Mouse (Mus musculus) erythroid progenitor cell, adult 5-6 weeks (primary cell): ENCODE measurements around the gene Cfap126. TPM values are rescaled to one million over a fixed set of nuclear protein-coding genes. Genes with fewer than 3 reads are reported as not detected.

Source experiments
- ATAC-seq: replicated peaks from 2 replicates; pipeline ENCODE4 v1.8.0; 2016; ENCODE audit warnings: moderate number of reproducible peaks, mild to moderate bottlenecking, moderate TSS enrichment, inconsistent platforms; ENCODE audit not compliant: poor library complexity, low FRiP score, severe bottlenecking
- total RNA-seq, 2 experiments: library from RNA; stranded (forward) in 1 of 2; stranded (reverse) in 1 of 2; fragments of 150-400 nt in 1 of 2; fragments of 186-747, 209-891 nt in 1 of 2; gene quantifications; 2 replicates each; pipeline versions ENCODE4 v1.2.3 to v1.2.4; 2015 to 2017; ENCODE audit warnings: low replicate concordance in 2 of 2

The Cfap126 gene
- total RNA-seq, 2 experiments from 2014 or later: not detected

DNA sequence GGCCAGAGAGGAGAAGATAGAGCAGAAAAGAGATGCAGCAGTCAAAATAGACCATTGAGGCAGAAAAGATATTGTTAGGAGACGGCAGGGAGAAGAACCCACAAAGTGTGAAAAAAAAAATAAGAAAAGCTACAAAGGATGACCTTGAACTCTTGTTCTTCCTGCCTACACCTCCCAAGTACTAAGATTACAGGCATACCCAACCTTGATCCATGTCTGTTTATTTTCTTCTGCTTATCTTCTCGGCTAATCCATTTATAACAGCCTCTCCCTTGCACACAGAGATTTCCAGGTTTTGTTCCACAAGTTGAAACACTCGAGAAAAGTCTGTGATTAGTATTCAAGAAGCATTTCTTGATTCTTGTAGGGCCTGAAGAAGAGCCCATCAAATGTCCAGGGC lies 56.2 kb downstream of the Cfap126 start:
- no peak for ATAC-seq

DNA sequence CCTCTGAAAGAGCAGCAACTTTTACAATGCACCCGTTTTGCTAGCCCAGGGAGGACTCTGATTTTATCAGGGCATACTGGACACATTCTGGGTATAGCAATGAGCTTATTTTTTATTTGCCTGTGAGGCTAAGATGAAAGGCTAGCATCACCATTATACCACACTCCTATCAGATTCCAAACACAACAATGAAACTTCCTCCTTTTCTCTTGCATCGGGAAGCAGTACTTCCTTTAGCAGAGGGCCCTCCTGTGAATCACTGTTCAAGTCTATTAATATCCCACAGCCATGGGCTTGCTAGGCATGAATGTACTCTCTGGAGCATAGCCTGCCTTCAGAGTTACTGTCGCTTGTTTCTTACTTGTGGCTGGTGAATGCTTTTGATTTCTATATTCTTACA lies 57.4 kb downstream of the Cfap126 start:
- ATAC-seq: no peak

DNA sequence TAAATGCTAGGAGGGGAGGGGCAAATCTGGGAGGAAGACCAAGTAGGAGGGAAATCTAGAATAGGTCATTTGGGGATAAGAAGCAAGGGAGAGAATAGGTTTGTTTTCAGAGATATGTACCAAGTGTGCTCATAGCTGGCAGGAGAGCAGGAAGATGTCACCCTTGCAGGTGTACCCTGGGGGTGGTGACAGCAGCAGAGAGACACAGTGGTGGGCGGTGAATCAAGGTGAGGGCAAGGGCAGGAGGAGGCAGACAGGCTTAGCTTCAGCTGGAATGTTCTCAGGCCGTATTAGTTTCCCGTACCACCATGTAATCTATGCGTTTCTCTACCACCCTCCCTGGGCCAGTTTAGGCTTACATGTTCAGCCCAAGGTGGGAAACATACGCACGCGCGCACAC lies 59.1 kb downstream of the Cfap126 start:
- no peak for ATAC-seq

Other genes with a start within 250 kb of the Cfap126 start
- 23.1 and 26.4 TPM in 2 replicates for gene Atf6, start 246.1 kb upstream of the Cfap126 start, total RNA-seq (2015; ENCODE audit: low replicate concordance)
- gene Atf6, start 246.1 kb upstream of the Cfap126 start, total RNA-seq (2017; ENCODE audit: low replicate concordance): 27.2 and 29.6 TPM in 2 replicates
- gene Gm26620, start 228.9 kb upstream of the Cfap126 start, total RNA-seq (2015; ENCODE audit: low replicate concordance): not detected in 2 replicates
- gene Gm26620, start 228.9 kb upstream of the Cfap126 start, total RNA-seq (2017; ENCODE audit: low replicate concordance): not detected in 2 replicates
- gene Dusp12, start 228.4 kb upstream of the Cfap126 start, total RNA-seq (2015; ENCODE audit: low replicate concordance): 2.2 and 5.4 TPM in 2 replicates
- not detected in 2 replicates for gene Dusp12, start 228.4 kb upstream of the Cfap126 start, total RNA-seq (2017; ENCODE audit: low replicate concordance)
- gene Fcrlb, start 201.0 kb upstream of the Cfap126 start, total RNA-seq (2015; ENCODE audit: low replicate concordance): not detected in 2 replicates
- gene Fcrlb, start 201.0 kb upstream of the Cfap126 start, total RNA-seq (2017; ENCODE audit: low replicate concordance): not detected in 2 replicates
- 51.9 and 53.7 TPM in 2 replicates for gene Fcrla, start 186.3 kb upstream of the Cfap126 start, total RNA-seq (2015; ENCODE audit: low replicate concordance)
- 27.0 and 28.4 TPM in 2 replicates for gene Fcrla, start 186.3 kb upstream of the Cfap126 start, total RNA-seq (2017; ENCODE audit: low replicate concordance)
- gene Fcgr2b, start 137.4 kb upstream of the Cfap126 start, total RNA-seq (2015; ENCODE audit: low replicate concordance): 29.2 and 34.8 TPM in 2 replicates
- 5.0 and 32.1 TPM in 2 replicates for gene Fcgr2b, start 137.4 kb upstream of the Cfap126 start, total RNA-seq (2017; ENCODE audit: low replicate concordance)
- gene Fcgr4, start 95.0 kb upstream of the Cfap126 start, total RNA-seq (2015; ENCODE audit: low replicate concordance): 12.2 and 20.2 TPM in 2 replicates
- 7.3 and 7.6 TPM in 2 replicates for gene Fcgr4, start 95.0 kb upstream of the Cfap126 start, total RNA-seq (2017; ENCODE audit: low replicate concordance)
- 78.6 and 80.1 TPM in 2 replicates for gene Fcgr3, start 49.0 kb upstream of the Cfap126 start, total RNA-seq (2015; ENCODE audit: low replicate concordance)
- 29.8 and 53.5 TPM in 2 replicates for gene Fcgr3, start 49.0 kb upstream of the Cfap126 start, total RNA-seq (2017; ENCODE audit: low replicate concordance)
- gene Sdhc, start 36.7 kb downstream of the Cfap126 start, total RNA-seq (2015; ENCODE audit: low replicate concordance): 50.8 and 70.4 TPM in 2 replicates
- 4.7 and 14.6 TPM in 2 replicates for gene Sdhc, start 36.7 kb downstream of the Cfap126 start, total RNA-seq (2017; ENCODE audit: low replicate concordance)
- not detected in 2 replicates for gene Mpz, start 36.8 kb downstream of the Cfap126 start, total RNA-seq (2015; ENCODE audit: low replicate concordance)
- gene Mpz, start 36.8 kb downstream of the Cfap126 start, total RNA-seq (2017; ENCODE audit: low replicate concordance): not detected in 2 replicates
- 1.7 and 3.6 TPM in 2 replicates for gene Pcp4l1, start 82.3 kb downstream of the Cfap126 start, total RNA-seq (2015; ENCODE audit: low replicate concordance)
- not detected in 2 replicates for gene Pcp4l1, start 82.3 kb downstream of the Cfap126 start, total RNA-seq (2017; ENCODE audit: low replicate concordance)
- gene Nr1i3, start 100.1 kb downstream of the Cfap126 start, total RNA-seq (2015; ENCODE audit: low replicate concordance): not detected in 2 replicates
- 0.39 TPM in 1 of 2 replicates, not detected in the other for gene Nr1i3, start 100.1 kb downstream of the Cfap126 start, total RNA-seq (2017; ENCODE audit: low replicate concordance)
- gene Tomm40l, start 108.6 kb downstream of the Cfap126 start, total RNA-seq (2015; ENCODE audit: low replicate concordance): 1.1 and 4.2 TPM in 2 replicates
- gene Tomm40l, start 108.6 kb downstream of the Cfap126 start, total RNA-seq (2017; ENCODE audit: low replicate concordance): 4.0 and 4.1 TPM in 2 replicates
- 16.8 TPM in 1 of 2 replicates, not detected in the other for gene Apoa2, start 111.1 kb downstream of the Cfap126 start, total RNA-seq (2015; ENCODE audit: low replicate concordance)
- not detected in 2 replicates for gene Apoa2, start 111.1 kb downstream of the Cfap126 start, total RNA-seq (2017; ENCODE audit: low replicate concordance)
- 214 and 248 TPM in 2 replicates for gene Fcer1g, start 120.4 kb downstream of the Cfap126 start, total RNA-seq (2015; ENCODE audit: low replicate concordance)
- gene Fcer1g, start 120.4 kb downstream of the Cfap126 start, total RNA-seq (2017; ENCODE audit: low replicate concordance): 39.7 and 114 TPM in 2 replicates
- gene Adamts4, start 136.5 kb downstream of the Cfap126 start, total RNA-seq (2015; ENCODE audit: low replicate concordance): 0.42 TPM in 1 of 2 replicates, not detected in the other
- not detected in 2 replicates for gene Adamts4, start 136.5 kb downstream of the Cfap126 start, total RNA-seq (2017; ENCODE audit: low replicate concordance)
- gene Ndufs2, start 137.5 kb downstream of the Cfap126 start, total RNA-seq (2015; ENCODE audit: low replicate concordance): 86.5 and 106 TPM in 2 replicates
- 40.8 and 73.3 TPM in 2 replicates for gene Ndufs2, start 137.5 kb downstream of the Cfap126 start, total RNA-seq (2017; ENCODE audit: low replicate concordance)
- gene B4galt3, start 156.4 kb downstream of the Cfap126 start, total RNA-seq (2015; ENCODE audit: low replicate concordance): 19.7 and 20.5 TPM in 2 replicates
- 26.8 and 40.8 TPM in 2 replicates for gene B4galt3, start 156.4 kb downstream of the Cfap126 start, total RNA-seq (2017; ENCODE audit: low replicate concordance)
- gene Ppox, start 167.3 kb downstream of the Cfap126 start, total RNA-seq (2015; ENCODE audit: low replicate concordance): 739 and 765 TPM in 2 replicates
- 644 and 799 TPM in 2 replicates for gene Ppox, start 167.3 kb downstream of the Cfap126 start, total RNA-seq (2017; ENCODE audit: low replicate concordance)
- 39.0 and 64.9 TPM in 2 replicates for gene Usp21, start 174.1 kb downstream of the Cfap126 start, total RNA-seq (2015; ENCODE audit: low replicate concordance)
- 18.5 and 33.2 TPM in 2 replicates for gene Usp21, start 174.1 kb downstream of the Cfap126 start, total RNA-seq (2017; ENCODE audit: low replicate concordance)
- gene Ufc1, start 181.1 kb downstream of the Cfap126 start, total RNA-seq (2015; ENCODE audit: low replicate concordance): 26.8 and 39.3 TPM in 2 replicates
- gene Ufc1, start 181.1 kb downstream of the Cfap126 start, total RNA-seq (2017; ENCODE audit: low replicate concordance): 1.7 and 14.2 TPM in 2 replicates
- 13.4 and 28.8 TPM in 2 replicates for gene Dedd, start 215.2 kb downstream of the Cfap126 start, total RNA-seq (2015; ENCODE audit: low replicate concordance)
- gene Dedd, start 215.2 kb downstream of the Cfap126 start, total RNA-seq (2017; ENCODE audit: low replicate concordance): 3.3 and 6.5 TPM in 2 replicates
- gene Nit1, start 231.7 kb downstream of the Cfap126 start, total RNA-seq (2015; ENCODE audit: low replicate concordance): 6.7 and 10.8 TPM in 2 replicates
- 11.6 and 24.5 TPM in 2 replicates for gene Nit1, start 231.7 kb downstream of the Cfap126 start, total RNA-seq (2017; ENCODE audit: low replicate concordance)
- 10.1 and 22.0 TPM in 2 replicates for gene Pfdn2, start 231.8 kb downstream of the Cfap126 start, total RNA-seq (2015; ENCODE audit: low replicate concordance)
- 9.0 and 10.1 TPM in 2 replicates for gene Pfdn2, start 231.8 kb downstream of the Cfap126 start, total RNA-seq (2017; ENCODE audit: low replicate concordance)
- gene Klhdc9, start 246.9 kb downstream of the Cfap126 start, total RNA-seq (2015; ENCODE audit: low replicate concordance): not detected in 2 replicates
- gene Klhdc9, start 246.9 kb downstream of the Cfap126 start, total RNA-seq (2017; ENCODE audit: low replicate concordance): 3.3 TPM in 1 of 2 replicates, not detected in the other